Mouse (Mus musculus) thymus, adult 2 months (tissue): ENCODE results near the gene Fanca.

ENCODE experiments used
- CTCF ChIP-seq: fragments of 200-500 bp; IDR thresholded peaks from 2 replicates; pipeline ENCODE4 v1.5.1; 2012; ENCODE audit warnings: mild to moderate bottlenecking, control low read depth, low read length, moderate library complexity, borderline replicate concordance; ENCODE audit not compliant: control insufficient read depth, poor library complexity, insufficient read depth; ENCODE audit errors: extremely low read depth
- POLR2A ChIP-seq: fragments of 200-500 bp; IDR thresholded peaks from 2 replicates; pipeline ENCODE4 v1.6.1; 2012; ENCODE audit warnings: mild to moderate bottlenecking, low read length, control low read depth, moderate library complexity; ENCODE audit not compliant: control insufficient read depth, poor library complexity, insufficient read depth; ENCODE audit errors: extremely low read depth

DNA sequence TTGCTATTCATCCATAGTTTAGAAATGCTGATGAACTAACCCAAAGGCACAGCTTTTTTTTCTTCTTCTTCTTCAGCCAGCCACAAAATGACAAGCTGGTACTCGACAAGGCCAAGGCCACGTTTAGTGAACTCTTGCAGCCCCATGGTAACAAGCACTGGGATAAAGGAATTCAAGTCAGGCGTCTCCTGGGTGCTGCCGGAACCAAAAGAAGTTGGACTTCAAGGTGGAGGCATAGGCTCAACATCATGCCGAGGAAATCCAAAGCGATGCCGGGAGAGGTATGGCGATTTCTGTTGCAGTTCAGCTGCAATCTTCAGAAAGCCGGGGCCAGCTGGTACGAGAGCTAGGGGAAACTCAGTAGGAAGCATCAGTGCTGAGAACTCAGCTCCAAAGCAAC is 79.0 kb downstream of the Fanca start:
- TF ChIP-seq CTCF (no peak), POLR2A (no peak)
